Mouse (Mus musculus): ENCODE measurements around the gene Atp6v1g1. TPM values are rescaled to one million over a fixed set of nuclear protein-coding genes. Genes with fewer than 3 reads are reported as not detected.

Atp6v1g1 gene
- polyA plus RNA-seq, 1 experiment: not detected

DNA sequence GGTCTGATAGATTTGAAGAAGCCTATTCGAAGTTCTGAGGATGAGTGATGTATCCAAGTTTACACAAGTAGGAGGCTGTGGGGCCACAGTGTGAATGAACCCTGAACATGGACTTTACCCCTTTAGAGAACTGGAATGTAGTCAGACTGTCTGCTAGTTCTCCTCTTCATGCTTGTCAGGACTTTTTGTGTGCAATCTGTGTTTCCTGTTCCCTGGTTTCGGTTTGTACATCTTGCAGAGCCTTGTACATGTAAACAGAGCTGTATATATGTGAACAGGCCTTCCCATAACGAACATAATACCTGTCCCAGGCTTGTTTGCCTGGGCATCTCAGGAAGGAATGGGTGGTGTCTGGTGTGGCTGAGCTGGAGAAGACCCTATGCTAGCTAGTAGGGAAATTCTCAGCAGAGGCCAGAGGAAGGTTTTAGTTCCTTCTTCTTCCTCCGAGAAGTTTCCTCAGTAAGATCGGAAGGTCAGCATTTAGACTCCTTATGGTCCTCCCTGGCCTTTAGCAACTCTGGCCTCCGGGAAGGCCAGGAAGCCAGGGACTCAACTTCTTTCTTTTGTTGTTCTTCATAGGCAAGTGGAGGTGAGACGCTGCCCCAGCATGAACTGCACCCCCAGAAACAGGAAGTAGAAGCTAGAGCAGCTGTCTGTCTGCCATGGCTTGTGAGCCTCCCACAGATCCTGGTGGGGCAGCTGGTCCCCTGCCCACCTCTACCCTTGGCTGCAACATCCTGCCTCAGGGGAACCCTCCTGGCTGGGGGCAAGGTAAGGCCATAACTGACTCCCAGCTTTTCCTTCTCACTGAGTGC, 17.5 kb downstream of the Atp6v1g1 start:
- peaks cover 28% of the 10 kb centered on the region for H3K4me1 ChIP-seq (ENCODE audit: control insufficient read depth, insufficient read depth, low read length)
- no peak overlapping the region for H3K27ac ChIP-seq (ENCODE audit: insufficient read depth, low read depth, low read length)
- whole genome bisulfite sequencing: 90% methylated on average over 7 of the region's 7 CpGs
- no peak overlapping the region for H3K4me3 ChIP-seq (ENCODE audit: insufficient read depth, low read depth, low read length)
- TF ChIP-seq CTCF (IDR thresholded peaks at IDR 0.05; ENCODE audit: insufficient read depth, low read depth, low read length) (no peak), POLR2A (IDR thresholded peaks at IDR 0.05; ENCODE audit: insufficient read depth, low read depth, low read length) (no peak)

DNA sequence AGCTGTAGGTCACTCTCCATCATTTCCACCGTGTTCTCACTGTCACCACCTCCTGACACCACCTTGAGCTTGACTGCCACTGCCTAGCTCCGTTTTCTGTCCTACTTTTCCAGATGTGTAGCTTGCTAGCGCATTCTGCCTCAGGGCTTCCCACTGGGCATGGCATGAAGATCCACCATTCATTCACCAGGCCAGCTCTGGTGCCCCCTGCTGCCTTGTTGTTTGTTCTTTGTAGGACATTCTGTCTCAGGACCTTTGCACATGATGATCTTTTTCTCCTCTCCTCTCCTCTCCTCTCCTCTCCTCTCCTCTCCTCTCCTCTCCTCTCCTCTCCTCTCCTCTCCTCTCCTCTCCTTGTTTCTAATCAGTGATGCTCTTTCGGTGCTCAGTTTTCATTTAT, 18.2 kb downstream of the Atp6v1g1 start:
- Histone ChIP-seq H3K4me1 (ENCODE audit: control insufficient read depth, insufficient read depth, low read length) (peaks cover 24% of the 10 kb centered on the region), H3K27ac (ENCODE audit: insufficient read depth, low read depth, low read length) (no peak overlapping the region), H3K4me3 (ENCODE audit: insufficient read depth, low read depth, low read length) (no peak overlapping the region)
- 88% methylated on average over 4 of the region's 4 CpGs for WGBS
- TF ChIP-seq POLR2A (IDR thresholded peaks at IDR 0.05; ENCODE audit: insufficient read depth, low read depth, low read length) (no peak), CTCF (IDR thresholded peaks at IDR 0.05; ENCODE audit: insufficient read depth, low read depth, low read length) (no peak)

DNA sequence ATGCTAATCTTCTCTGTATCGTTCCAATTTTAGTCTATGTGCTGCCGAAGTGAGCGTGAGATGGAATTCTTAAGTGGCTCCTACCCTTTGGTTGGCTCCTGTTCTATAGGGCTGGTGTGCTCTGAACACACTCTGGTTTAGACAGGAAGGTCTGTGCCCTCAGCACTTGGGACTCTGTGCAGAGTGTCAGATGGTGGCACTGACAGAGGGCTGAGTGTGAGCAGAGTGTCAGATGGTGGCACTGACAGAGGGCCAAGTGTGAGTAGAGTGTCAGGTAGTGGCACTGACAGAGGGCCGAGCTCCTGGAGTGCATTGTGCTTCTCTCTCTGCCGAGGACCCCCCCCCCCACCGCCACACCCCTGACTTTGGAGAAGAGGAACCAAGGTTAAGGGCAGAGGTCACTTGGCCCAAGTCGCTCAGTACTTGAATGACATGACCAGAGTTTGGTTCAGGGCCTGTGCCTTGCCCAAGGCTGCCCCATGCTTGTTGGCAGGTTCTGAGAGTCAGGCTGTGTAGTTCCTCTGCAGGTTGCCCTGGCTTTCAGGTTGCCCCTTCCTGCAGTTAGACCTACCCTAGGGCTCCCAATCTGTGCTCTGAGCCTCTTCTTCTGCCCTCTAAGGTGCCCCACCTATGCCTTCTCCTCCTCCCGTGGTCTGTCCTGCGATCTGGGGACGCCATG, 23.3 kb downstream of the Atp6v1g1 start:
- H3K4me1 ChIP-seq (ENCODE audit: control insufficient read depth, insufficient read depth, low read length): peaks cover 17% of the 10 kb centered on the region
- H3K4me3 ChIP-seq (ENCODE audit: insufficient read depth, low read depth, low read length): no peak overlapping the region
- H3K27ac ChIP-seq (ENCODE audit: insufficient read depth, low read depth, low read length): no peak overlapping the region
- 92% methylated on average over 10 of the region's 10 CpGs for WGBS
- no peak for TF ChIP-seq CTCF (IDR thresholded peaks at IDR 0.05; ENCODE audit: insufficient read depth, low read depth, low read length)
- no peak for TF ChIP-seq POLR2A (IDR thresholded peaks at IDR 0.05; ENCODE audit: insufficient read depth, low read depth, low read length)

DNA sequence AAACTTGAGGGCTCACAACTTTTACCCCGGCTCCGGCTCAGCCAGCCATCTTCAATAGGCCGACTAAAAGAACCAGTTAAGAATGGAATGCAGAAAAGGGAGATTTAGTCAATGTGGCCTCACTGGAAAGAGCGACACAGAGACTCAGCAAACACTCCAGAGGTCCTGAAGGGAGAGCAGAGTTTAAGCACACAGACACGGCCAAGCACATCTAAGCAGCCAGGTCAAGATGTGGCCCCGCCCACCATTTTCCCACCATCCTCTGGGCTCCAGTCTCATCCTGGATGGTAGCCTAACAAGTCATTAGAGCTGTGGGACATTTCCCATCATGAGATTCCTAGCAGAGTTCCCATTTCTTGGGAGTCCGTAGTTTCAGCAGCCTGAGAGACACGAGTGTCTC, 24.8 kb downstream of the Atp6v1g1 start:
- Histone ChIP-seq H3K27ac (ENCODE audit: insufficient read depth, low read depth, low read length) (no peak overlapping the region), H3K4me1 (ENCODE audit: control insufficient read depth, insufficient read depth, low read length) (peaks cover 17% of the 10 kb centered on the region), H3K4me3 (ENCODE audit: insufficient read depth, low read depth, low read length) (no peak overlapping the region)
- WGBS: 94% methylated on average over 8 of the region's 8 CpGs
- no peak for TF ChIP-seq CTCF (IDR thresholded peaks at IDR 0.05; ENCODE audit: insufficient read depth, low read depth, low read length)
- TF ChIP-seq POLR2A (IDR thresholded peaks at IDR 0.05; ENCODE audit: insufficient read depth, low read depth, low read length): no peak

DNA sequence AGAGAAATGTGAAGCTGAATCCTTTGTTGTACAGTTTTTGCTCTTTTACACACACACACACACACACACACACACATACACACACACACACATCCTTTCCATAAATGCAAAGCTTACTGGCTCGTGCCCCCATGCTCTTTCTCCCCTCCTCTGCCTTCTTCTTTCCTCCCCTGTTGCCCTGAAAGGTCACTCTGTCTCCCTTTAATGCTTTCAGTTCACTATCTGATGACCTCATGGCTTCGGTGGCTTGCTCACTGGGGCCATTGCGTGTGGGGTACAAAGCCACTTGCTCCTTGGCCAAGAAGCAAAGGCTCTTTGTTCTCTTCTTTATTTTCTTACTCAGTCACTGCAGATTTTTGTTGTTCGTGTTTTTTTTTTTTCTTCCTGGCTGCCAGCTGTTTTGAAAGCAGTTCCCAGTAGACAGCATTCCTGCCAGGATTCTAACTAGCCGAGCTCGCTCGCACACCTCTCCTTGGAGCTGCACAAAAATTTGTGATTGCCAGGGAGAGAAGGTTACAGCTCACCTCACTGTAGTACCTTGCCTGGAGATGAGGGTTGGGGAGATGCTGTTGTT, 25.7 kb downstream of the Atp6v1g1 start:
- 37% methylated on average over 7 of the region's 7 CpGs for WGBS
- TF ChIP-seq POLR2A (IDR thresholded peaks at IDR 0.05; ENCODE audit: insufficient read depth, low read depth, low read length) (no peak), CTCF (IDR thresholded peaks at IDR 0.05; ENCODE audit: insufficient read depth, low read depth, low read length) (no peak)
- Histone ChIP-seq H3K4me1 (ENCODE audit: control insufficient read depth, insufficient read depth, low read length) (peaks cover 17% of the 10 kb centered on the region), H3K4me3 (ENCODE audit: insufficient read depth, low read depth, low read length) (no peak overlapping the region), H3K27ac (ENCODE audit: insufficient read depth, low read depth, low read length) (no peak overlapping the region)

DNA sequence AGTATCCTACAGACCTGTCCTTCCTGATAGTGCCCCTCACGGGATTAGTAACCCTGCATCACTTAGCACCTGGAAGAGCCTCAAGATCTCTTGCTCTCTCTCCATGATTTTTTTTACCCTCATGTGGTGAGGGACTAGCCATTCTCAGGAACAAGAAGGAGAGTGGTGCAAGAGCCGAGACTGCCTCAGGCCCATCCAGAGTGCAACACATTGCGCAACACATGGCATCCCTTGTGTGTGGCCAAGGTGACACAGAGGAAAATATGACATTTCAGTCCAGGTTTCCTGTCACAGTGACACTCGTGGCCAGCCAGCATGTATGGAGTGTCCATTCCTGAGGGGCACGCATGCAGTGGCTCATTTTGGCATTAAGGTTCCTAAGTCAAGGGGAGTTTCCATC, 28.0 kb downstream of the Atp6v1g1 start:
- Histone ChIP-seq H3K27ac (ENCODE audit: insufficient read depth, low read depth, low read length) (no peak overlapping the region), H3K4me3 (ENCODE audit: insufficient read depth, low read depth, low read length) (no peak overlapping the region), H3K4me1 (ENCODE audit: control insufficient read depth, insufficient read depth, low read length) (peaks cover 17% of the 10 kb centered on the region)
- WGBS: 96% methylated on average over 5 of the region's 5 CpGs
- TF ChIP-seq POLR2A (IDR thresholded peaks at IDR 0.05; ENCODE audit: insufficient read depth, low read depth, low read length): no peak

DNA sequence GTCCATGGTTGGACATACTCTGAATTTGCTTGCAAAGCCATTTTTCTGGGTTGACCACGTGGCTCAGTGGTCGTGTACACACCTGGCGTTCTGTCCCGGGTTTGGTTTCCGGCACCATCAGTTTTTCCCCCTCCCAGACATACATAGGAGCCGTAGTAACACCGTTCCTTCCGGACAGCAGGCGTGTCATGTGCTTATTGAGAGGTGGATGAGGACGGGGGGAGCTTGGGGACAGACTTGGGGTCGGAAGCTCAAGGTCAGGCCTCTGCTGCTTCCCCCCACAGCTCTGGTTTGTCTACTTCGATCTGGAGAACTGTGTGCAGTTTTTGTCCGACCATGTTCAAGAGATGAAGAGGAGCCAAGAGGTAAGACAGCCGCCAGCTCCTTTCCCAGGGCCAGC, 35.1 kb downstream of the Atp6v1g1 start:
- 86% methylated on average over 14 of the region's 14 CpGs for WGBS
- peak overlapping the region; percentile 3; the same call in 1 of the 2 replicates for H3K27ac ChIP-seq (ENCODE audit: insufficient read depth, low read depth, low read length)
- H3K4me1 ChIP-seq (ENCODE audit: control insufficient read depth, insufficient read depth, low read length): peaks cover 10% of the 10 kb centered on the region
- TF ChIP-seq CTCF (IDR thresholded peaks at IDR 0.05; ENCODE audit: insufficient read depth, low read depth, low read length) (no peak), POLR2A (IDR thresholded peaks at IDR 0.05; ENCODE audit: insufficient read depth, low read depth, low read length) (no peak)
- H3K4me3 ChIP-seq (ENCODE audit: insufficient read depth, low read depth, low read length): no peak overlapping the region

DNA sequence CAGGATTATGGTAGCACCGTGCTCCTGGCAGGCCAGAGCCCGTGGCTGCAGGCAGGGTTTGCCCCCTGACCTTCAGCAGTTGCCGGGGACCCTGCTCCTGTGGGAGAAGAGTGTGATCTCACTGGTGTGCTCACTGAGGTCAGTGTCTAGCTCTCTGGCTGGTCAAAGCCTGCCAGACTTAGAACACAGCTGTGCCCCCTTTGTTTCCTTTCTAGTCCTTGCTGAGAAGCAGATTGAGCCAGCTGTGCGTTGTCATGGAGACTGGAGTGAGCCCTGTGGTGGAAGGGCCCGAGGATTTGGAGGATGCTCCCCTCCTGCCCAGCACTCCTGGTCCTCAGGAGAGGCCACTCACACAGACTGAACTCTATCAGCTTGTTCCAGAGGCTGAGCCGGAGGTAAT, 35.5 kb downstream of the Atp6v1g1 start:
- TF ChIP-seq POLR2A (IDR thresholded peaks at IDR 0.05; ENCODE audit: insufficient read depth, low read depth, low read length): no peak
- TF ChIP-seq CTCF (IDR thresholded peaks at IDR 0.05; ENCODE audit: insufficient read depth, low read depth, low read length): no peak
- Histone ChIP-seq H3K4me1 (ENCODE audit: control insufficient read depth, insufficient read depth, low read length) (peaks cover 10% of the 10 kb centered on the region), H3K4me3 (ENCODE audit: insufficient read depth, low read depth, low read length) (no peak overlapping the region), H3K27ac (ENCODE audit: insufficient read depth, low read depth, low read length) (peak overlapping the region; percentile 3; the same call in 1 of the 2 replicates)
- WGBS: 26% methylated on average over 6 of the region's 6 CpGs

DNA sequence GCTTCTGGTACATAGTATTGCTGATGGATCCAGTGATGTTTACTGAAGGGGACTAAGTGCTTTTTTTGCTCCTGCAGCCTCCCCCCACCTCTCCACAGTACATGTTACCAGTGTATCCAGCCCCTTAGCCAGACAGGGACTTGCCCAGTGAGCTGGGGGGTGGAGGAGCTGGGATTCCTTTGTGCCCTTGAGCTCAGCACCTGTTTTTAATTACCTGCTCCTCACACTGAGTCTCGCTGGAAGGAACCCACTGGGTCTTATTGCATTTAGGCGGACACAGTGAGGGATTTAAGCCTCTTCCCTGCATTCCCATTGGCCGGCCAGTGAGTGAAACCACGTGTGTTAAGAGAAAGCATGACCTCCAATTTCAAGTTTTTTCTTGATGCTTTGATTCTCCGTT, 38.0 kb downstream of the Atp6v1g1 start:
- H3K4me1 ChIP-seq (ENCODE audit: control insufficient read depth, insufficient read depth, low read length): peaks cover 10% of the 10 kb centered on the region
- no peak overlapping the region for H3K4me3 ChIP-seq (ENCODE audit: insufficient read depth, low read depth, low read length)
- no peak for TF ChIP-seq CTCF (IDR thresholded peaks at IDR 0.05; ENCODE audit: insufficient read depth, low read depth, low read length)
- no peak for TF ChIP-seq POLR2A (IDR thresholded peaks at IDR 0.05; ENCODE audit: insufficient read depth, low read depth, low read length)
- H3K27ac ChIP-seq (ENCODE audit: insufficient read depth, low read depth, low read length): no peak overlapping the region
- WGBS: 89% methylated on average over 5 of the region's 5 CpGs

Measured in olfactory bulb, adult 2 months (tissue).